Mouse (Mus musculus) right cerebral cortex, postnatal 36 days (tissue): ENCODE data around the gene Ndufaf8.
A peak's percentile ranks its signal among the peaks of the same experiment; 100 is the strongest.

Source experiments
- DNase-seq, 2 experiments: peaks; one replicate each; pipeline ENCODE4 v3.0.0; 2022; ENCODE audit warnings: low spot score in 2 of 2, mixed read lengths in 1 of 2

The Ndufaf8 gene

DNA sequence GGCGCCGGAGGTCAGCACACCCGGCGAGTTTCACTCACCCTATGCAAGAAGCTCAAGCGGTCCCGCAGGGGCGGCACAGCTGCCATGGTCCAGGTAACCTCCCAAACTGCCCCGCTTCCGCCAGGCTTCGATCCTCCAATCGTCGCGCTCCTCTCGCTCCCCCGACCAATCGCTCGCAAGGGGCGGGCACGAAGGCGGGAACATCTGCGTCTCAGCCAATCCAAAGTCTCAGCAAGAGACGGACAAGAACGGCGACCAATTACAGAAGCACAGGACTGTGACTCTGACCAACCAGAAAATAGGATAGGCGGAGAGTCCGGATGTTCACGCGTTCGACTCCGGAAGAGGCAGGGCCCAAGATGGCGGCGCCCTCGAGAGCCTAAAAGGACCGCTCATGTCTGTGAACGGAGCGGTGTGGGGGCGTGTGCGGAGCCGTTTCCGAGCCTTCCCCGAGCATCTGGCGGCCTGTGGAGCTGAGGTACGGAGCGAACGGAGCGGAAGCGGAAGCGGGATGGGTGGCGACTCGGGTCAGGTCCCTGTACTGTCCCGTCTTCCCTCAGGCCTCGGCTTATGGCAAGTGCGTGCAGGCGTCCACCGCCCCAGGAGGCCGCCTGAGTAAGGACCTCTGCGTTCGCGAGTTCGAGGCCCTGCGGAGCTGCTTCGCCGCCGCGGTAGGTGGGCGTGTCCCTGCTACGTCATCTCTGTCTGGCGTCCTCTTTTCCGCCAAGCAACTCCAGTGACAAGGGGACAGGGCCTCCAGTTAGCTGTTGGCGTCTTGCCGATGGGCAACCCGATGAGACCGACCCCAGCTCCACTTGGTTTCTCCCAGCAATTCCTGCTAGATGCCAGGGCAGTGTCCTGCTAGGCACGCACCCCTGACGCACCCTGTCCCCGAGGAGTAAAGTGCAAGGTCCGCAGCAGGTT, at the start of gene Ndufaf8, which contains the start of gene Tepsin:
TSS of gene Ndufaf8 (plus strand) at position 341 of the 924 bp plus-strand sequence.
TSS of gene Tepsin (minus strand) at position 144 of the 924 bp plus-strand sequence.
- DNase-seq, result peak; percentile 98

DNA sequence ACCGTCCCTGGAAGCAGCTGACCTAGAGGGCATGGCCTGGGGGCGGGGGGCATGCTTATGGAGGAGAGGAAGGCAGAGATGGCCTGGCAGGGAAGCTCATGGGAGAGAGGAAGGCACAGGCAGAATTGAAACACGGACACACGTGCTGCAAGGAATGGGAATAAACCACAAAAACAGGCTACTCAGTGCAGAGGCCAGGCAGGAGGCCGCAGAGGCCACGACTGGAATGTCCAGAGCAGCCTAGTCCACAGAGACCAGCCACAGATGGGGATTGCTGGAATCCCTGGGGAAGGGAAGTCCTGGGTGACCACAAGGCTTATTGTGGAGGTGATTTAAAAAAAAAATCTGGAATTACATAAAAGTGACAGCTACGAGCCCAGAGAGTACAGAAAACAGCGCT, 49.7 kb upstream of the Ndufaf8 start:
- DNase-seq, result no peak

DNA sequence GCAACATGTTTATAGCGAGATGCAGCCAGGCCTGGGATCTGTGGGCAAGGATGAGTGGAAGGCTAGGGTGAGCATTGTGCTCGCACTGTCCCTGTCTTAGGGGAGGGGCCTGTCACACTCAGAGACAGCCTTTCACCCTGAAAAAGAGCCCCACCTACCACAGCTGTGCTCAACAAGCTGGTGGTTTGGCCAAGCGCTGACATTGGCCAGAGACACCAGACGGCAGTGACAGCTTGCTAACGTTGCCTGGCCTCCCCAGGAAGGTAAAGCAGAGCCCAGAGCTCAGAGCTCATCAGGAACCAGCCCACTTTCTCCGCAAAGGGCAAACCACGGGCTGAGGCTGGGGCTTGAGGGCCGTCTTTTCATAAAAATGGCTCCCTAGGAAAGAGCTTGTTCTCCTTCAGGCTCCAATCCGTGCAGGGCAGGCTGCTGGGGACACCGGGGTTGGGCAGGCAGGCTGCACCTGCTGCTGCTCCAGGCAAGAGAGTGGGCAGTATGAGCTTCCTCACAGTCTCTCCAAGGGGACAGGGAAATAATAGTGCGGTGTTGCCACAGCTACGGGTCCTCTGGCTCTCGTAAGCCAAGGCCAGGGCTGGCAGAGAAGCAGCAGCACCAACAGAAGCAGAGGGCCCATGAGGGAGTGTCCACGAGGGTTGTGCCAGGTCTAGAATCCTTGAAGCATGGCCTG, 47.5 kb upstream of the Ndufaf8 start:
- no peak for DNase-seq

DNA sequence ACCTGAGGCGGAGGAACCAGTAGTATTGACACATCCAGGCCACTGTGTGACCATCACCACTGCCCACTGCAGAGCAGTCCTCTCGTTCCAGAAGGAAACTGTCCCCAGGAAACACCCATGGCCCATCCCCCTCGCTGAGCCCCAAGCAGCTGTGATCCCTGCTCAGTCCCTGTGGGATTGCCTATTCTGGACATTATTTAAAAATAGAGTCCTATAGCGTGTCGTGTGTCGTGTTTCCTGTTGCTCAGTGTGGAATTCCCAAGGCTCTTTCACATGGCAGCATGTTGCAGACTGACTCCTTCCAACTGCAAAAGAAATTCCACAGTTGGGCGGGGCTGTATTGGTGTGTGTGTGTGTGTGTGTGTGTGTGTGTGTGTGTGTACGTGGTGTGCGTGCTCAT, 46.5 kb upstream of the Ndufaf8 start:
- no peak for DNase-seq

DNA sequence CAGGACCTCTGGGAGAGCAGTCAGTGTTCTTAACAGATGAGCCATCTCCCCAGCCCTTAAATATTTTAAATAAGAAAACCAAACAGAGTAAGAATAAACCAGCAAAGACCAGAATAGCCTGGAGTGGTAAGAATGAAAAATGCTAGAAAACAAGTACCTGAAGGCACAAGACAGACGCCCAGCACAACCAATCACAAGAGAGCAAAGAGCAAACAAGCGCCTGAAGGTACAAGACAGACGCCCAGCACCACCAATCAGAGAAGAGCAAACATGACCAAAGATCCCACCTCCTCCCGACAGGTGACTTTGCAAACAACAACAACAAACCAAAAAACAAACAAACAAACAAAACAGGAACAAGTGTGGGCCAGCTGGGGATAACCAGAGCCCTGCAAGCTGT, 44.9 kb upstream of the Ndufaf8 start:
- no peak for DNase-seq

DNA sequence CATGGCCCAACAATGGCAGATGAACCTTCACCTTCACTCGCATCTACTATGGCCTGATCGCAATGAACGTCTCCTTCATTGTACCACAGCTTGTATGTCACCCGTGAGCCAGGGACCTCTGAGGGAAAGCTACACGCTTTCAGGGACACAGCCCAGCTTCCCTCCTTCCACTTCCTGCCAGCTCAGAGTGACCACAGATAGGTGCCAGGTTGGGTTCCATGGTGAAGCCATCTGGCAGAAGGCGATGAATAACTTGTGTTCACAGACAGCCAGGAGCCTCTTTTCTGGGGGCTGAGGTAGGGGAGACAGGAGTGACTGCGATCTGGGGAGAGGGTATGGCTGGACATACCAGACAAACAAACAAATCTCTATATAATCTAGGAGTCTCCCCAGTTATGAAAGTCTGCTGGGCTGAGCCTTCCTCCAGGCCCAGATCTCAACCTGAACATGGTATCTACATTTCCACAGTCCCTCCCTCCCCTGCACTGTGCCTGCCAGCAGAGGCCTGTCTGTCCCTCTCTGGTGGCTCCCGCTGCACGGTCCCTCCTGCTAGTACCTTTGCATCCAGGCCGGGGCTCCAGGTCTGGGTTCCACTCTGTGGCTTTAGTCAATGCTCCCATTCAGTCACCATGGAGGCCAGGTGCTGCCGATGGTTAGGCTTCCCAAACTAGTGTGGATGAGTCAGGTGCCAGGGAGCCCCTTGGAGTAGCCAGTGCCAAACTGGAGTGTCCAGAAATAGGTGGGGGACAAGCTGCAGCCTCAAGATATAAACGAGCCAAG, 42.6 kb upstream of the Ndufaf8 start:
- no peak for DNase-seq

DNA sequence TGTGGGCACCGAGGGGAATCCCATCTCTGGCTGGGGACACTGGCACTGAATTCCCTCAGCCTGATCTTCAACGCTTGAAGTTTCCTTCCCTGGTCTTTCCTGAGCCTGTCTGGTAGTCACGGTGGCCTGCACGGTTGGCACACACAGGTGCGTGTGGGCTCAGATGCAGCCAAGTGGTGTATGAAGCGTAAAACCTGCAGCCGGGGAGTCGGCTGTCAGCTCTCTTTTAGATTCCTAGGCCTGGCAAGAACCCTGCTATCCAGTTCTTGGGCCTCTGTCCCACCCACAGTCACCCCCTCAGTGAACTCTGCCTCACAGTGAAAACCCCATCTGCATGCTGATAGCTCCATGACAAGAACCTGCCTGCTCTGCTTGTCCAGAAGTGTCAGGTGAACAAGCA, 38.1 kb upstream of the Ndufaf8 start:
- DNase-seq, result no peak

DNA sequence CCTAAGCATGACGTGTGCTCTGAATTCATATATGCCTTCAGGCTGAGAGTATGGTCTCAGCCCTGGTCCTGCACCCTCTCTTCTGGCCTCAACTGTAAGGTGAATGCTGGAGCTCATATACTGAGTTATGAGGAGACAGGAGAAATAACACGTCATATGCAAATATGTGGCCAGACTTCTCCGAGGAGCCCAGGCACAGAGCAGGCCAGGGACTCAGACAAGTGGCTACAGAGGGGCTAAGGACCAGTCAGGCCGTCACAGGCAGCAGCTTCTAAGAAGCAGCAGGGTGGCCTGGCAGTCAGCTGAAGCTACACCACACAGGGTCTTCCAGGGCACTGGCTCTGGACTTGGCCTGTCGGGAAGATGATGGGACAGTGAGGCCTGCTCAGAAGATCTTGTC, 35.4 kb upstream of the Ndufaf8 start:
- no peak for DNase-seq

DNA sequence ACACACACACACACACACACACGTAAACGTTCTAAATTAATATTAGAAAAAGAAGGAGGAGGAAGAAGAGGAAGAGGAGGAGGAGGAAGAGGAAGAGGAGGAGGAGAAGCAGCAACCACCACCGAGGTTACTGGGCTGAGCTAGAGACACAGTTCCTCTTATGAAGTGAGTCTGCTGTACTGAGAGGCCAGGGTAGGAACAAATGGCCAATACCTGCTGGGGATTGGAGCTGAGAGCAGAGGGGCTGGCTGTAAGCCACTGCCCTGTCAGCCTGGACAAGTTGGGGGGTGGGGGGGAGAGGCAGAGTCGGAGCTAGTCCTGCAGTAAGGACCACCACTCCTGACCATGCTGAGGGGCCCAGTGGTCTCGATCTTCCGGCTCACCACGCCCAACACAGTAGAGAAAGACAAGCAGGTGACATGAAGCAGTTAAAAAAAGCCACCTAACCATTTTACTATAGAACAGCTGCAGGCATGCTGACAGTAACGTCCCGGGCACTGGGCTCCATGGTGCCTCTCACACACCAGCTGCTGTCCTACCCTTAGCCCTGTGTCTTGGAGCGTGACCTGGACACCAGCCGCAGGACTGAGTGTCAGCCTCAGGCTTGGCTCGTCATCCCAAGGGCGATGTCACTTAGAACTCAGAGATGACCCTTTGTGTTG, 34.6 kb upstream of the Ndufaf8 start:
- no peak for DNase-seq

DNA sequence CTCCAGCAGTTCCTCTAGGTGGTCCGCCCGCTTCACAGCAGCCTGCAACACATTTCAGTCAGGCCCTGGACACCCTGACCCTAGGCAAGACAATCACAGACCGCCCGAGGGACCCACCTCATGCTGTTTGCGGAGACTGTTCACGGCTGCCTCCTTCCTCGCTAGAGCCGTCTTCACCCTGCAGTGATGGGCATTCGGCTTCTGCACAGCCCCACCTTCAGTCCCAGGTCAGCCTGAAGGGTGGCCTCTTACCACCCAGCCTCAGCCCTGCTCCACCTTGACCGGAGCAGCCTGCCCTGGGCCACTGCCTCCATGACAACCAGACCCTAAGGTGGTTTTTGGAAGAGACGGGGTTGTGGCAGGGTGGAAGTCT, 34.1 kb upstream of the Ndufaf8 start:
- no peak for DNase-seq

DNA sequence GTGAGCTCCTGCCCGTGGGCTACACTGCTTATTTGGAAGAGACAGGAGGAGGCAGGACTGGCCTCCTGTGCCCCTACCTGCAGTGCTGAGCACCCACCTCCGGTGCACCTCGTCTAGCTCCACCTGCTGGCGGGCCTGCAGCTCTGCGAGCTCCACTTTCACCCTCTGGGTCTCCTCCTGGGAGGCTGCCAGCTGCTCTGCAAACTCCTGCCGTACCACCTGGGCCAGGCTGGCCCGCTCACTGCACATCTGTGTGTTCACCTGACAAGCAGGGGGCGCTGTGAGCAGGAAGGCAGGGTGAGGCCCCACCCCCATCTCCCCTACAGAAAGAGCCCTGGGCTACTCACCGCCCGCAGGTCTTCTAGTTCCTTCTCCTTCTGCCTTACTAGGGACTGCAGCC, 33.4 kb upstream of the Ndufaf8 start:
- no peak for DNase-seq

DNA sequence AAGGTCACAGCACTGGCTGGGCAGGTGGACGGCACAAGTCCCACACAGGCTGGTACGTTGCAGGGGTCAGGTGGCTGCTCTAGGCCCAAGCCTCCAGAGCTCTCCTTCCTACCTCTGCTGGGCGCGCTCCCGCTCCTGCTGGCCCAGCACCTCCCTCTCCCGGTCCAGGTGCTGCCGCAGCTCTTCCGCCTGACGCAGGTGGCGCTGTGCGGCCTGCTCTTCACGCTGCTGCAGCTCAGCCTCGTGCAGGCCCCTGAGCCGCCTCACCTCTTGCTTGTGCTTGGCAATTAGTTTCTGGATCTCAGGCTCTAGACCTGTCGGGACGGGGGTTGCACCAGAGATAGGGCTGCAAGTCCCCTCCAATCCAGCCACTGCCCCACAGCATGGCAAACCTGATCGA, 30.9 kb upstream of the Ndufaf8 start:
- no peak for DNase-seq

DNA sequence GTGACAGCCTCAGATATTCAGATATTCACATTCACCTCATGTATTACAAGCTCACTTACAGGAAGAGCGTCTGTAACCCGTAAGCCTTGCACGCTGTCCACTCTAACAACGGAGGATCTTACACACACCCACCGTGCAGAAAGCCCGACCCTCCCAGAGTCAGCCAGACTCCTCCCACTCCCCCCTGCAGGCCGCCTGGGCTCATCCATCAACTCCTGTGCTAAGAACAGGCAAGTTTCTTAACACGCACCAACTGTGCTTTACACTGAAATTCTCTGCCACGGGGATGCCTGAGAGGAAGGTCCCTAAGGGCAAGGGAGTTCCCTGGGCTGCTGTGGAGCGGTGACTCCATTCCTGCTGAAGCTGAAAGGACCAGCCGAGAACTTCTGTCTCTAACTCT, 29.5 kb upstream of the Ndufaf8 start:
- no peak for DNase-seq

DNA sequence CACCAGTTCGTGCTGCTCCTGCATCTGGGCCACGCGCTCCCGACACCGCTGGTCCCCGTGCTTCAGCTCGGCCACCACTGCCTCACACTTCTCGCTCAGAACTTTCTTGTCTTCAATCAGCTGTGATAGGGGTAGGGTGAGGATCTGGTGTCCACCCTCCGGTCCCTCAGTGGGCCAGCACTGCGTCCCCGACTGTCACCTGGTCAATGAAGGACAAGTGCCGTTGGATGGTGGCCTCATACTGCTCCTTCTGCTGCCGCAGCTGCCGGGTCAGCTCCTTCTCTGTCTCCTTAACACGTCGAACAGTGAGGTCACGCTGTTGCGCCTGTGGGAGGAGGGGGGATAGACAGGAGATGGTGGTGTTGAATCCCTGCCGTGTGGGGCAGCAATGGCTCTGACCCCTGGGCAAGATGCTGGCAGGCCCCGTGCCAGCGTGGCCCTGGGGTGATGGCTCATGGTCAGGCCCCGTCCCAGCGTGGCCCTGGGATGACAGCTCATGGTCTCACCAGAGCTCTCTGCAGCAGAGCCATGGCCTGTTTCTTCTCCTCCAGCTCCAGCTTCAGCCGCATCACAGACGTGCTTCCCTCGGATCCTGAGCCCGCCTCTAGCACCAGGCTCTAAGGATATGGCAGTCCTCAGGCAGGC, 28.3 kb upstream of the Ndufaf8 start:
- DNase-seq, result no peak

DNA sequence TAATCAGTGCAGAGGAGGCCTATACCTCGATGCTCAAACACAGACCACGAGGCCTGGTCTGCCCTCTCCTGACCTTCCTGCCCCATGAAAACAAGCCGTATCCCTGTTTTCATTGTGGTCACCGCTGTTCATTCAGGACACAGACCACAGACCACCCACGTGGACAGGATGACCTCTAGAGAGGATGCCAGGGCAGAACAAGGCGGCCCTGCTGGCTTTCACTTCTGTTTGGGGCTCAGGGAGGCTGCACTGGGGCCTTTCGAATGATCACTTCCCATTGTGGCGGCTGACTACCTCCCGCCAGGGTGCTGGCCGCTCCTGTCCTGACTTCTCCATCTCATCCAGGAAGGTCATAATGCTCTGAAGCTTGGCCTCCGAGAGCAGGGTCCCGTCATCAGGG, 27.7 kb upstream of the Ndufaf8 start:
- DNase-seq, result no peak

DNA sequence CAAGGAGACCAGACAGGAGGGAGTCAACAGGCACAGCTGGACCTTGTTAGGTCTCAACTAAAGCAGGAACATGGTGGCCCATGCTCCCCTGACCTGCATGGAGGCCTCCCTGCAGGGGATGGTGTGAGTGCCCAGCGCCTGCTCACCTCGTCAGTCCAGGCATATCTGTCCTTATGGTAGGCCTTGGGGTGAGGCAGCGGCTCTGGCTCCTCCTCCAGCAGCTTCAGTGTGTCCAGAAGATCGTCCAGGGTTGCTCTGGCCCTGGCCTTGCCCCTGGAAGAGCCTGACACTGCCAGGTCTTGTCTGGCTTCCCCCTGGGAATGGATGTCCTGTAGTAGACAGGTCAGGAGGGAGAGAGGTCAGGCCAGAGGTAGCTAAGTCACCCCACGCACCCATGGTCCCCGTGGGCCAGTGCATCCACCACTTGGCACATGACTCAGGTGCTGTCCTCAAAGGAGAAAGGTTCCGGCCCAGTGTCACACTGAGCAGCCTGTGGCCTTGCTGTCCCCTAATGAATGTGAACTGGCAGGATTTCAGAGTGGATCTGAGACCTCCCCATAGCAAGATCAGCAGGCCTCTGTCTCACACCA, 26.9 kb upstream of the Ndufaf8 start:
- no peak for DNase-seq

DNA sequence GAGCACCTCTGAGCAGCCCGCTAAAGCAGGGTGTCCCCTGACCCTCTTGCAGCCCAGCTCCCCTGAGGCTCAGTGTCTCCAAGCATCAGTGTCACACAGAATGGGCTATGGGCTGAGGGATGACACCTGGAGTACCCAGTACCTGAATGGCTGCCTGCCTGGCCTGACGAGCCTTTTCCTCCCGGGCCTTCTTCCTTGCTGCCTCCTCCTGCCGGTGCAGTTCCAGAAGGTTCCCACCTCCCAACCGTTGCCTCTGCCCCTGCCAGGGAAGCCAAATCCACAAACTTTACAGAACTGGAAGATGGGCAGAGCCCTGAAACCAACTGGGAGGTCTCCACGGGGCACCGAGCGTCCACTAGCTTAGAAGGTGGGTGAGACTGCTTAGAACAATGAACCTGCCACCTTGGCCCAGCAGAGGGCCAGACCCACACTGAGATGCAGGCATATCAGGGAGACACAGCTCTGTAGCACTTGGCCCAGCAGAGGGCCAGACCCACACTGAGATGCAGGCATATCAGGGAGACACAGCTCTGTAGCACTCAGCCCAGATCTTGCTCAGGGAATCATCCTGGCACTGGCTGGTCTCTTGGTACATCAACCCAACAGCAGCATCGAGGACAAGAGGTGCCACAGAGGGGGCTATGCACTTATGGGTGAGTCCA, 25.6 kb upstream of the Ndufaf8 start:
- DNase-seq, result no peak

DNA sequence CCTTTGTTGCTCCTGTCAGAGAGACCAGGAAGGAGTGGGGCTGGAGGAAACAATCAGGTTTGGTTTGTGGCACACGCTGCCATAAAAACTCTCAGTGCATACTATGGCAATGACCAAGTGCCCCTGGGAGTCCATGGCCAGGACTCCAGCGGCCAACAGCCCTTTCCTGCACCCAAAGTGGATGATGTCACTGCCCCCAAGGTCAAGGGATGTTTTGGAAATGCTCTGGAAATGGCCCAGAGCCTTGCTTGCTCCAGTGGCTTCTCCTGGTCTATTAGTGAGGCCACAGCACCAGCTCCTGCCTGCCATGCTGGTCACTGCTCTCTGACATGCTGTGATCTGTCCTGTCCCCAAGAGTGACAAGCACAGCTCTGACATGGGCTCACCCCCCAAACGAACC, 22.5 kb upstream of the Ndufaf8 start:
- DNase-seq, result no peak

DNA sequence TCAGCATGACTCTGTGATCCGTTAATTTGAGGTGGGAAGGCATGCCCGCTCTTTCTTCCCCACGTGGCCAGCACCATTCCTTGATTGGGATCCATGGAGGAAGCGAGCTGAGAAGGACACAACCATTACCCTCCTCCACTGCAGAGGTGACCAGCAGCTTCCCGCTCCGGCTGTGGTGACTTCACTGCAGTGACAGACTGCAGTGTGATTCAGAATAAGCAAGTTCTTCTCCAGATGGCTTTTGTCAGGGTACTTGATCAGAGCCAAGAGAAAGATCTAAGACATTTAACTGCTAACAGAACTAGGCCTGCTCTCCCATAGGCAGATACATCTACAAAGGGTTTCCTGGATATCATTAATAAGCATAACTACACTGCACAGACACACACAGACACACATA, 18.4 kb upstream of the Ndufaf8 start:
- no peak for DNase-seq

DNA sequence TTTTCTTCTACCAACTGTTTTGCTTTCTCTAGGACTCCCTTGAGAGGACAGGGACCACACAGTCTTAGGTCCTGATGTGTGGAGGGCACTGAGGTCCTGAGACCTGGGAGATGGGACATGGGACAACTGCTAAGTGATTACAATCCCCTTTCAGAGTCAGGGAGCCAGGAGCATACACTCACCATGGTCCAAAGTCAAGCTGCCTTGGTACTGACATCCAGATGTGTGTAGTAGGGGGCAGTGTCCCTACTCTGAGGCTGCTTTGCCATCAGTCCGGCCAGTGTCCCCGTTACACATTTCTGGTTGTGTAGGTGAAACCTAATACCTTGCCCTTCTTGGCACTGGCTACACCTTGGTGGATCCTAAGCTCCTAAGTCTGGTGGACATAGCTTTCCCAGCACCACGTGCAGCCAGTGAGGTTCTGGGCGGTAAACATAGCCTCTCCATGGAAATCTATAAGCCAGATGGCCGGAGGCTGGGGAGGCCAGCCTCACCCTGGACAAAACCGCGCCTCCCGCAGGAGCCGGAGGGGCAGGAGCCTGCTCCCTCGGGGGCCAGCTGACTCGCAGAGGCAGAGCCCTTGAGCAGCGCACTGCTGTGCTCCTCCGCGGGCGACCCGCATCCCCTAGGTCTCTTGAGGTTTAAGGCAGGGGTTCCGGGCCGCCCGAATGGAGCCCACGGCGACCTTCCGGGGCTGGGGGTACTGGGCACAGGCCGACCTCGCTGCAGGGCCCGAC, 12.7 kb upstream of the Ndufaf8 start:
- no peak for DNase-seq
